Mouse (Mus musculus): Measurements from ENCODE around the gene Gm3233.
"Not testable (repeated sequence)": the region's sequence is repeated elsewhere in the genome, so short reads cannot be mapped to it uniquely, and the experiment has no call there.

Gene Gm3233

GRCm38 (mm10) chr10:77759582-77759981, at the start of gene Gm3233:
TSS of gene Gm3233 (minus strand) at chr10:77759682.
- in situ Hi-C loops (cut with MboI, MseI) = not testable (repeated sequence)

- in situ Hi-C loops (cut with MboI, MseI) = no loop called here
Observed at GRCm38 (mm10) chr10:77804095-77804494, 44.6 kb upstream of the Gm3233 start.

GRCm38 (mm10) chr10:77798921-77799508, 39.5 kb upstream of the Gm3233 start, which contains the start of gene Gm19668:
TSS of gene Gm19668 (minus strand) at chr10:77799133.
- in situ Hi-C loops (cut with MboI, MseI) = no loop called here

- in situ Hi-C loops (cut with MboI, MseI) = not testable (repeated sequence)
Observed at GRCm38 (mm10) chr10:77798164-77798920, 38.9 kb upstream of the Gm3233 start.

GRCm38 (mm10) chr10:77797677-77798076, 38.2 kb upstream of the Gm3233 start:
- in situ Hi-C loops (cut with MboI, MseI) = no loop called here

- in situ Hi-C loops (cut with MboI, MseI) = no loop called here
Observed at GRCm38 (mm10) chr10:77794976-77795375, 35.5 kb upstream of the Gm3233 start, which contains the start of gene Gm9639. TSS of gene Gm9639 (minus strand) at chr10:77795076.

GRCm38 (mm10) chr10:77788621-77789020, 29.1 kb upstream of the Gm3233 start:
- in situ Hi-C loops (cut with MboI, MseI) = no loop called here

- in situ Hi-C loops (cut with MboI, MseI) = not testable (repeated sequence)
Observed at GRCm38 (mm10) chr10:77787876-77788275, 28.4 kb upstream of the Gm3233 start, which contains the start of gene Gm7137. TSS of gene Gm7137 (minus strand) at chr10:77788200.

- in situ Hi-C loops (cut with MboI, MseI) = not testable (repeated sequence)
Observed at GRCm38 (mm10) chr10:77783396-77783795, 23.9 kb upstream of the Gm3233 start.

- in situ Hi-C loops (cut with MboI, MseI) = not testable (repeated sequence)
Observed at GRCm38 (mm10) chr10:77782442-77782841, 23.0 kb upstream of the Gm3233 start, which contains the start of gene Gm3250. TSS of gene Gm3250 (minus strand) at chr10:77782542.

- in situ Hi-C loops (cut with MboI, MseI) = not testable (repeated sequence)
Observed at GRCm38 (mm10) chr10:77776844-77777243, 17.4 kb upstream of the Gm3233 start, which contains the start of gene Gm7138. TSS of gene Gm7138 (minus strand) at chr10:77776944.

GRCm38 (mm10) chr10:77772142-77772541, 12.7 kb upstream of the Gm3233 start:
- in situ Hi-C loops (cut with MboI, MseI) = not testable (repeated sequence)

- in situ Hi-C loops (cut with MboI, MseI) = not testable (repeated sequence)
Observed at GRCm38 (mm10) chr10:77771225-77771624, 11.7 kb upstream of the Gm3233 start, which contains the start of gene Gm3238. TSS of gene Gm3238 (minus strand) at chr10:77771325.

GRCm38 (mm10) chr10:77769727-77770126, 10.2 kb upstream of the Gm3233 start:
- in situ Hi-C loops (cut with MboI, MseI) = no loop called here

GRCm38 (mm10) chr10:77753448-77753847, 6.0 kb downstream of the Gm3233 start:
- in situ Hi-C loops (cut with MboI, MseI) = no loop called here

GRCm38 (mm10) chr10:77752312-77752711, 7.2 kb downstream of the Gm3233 start:
- in situ Hi-C loops (cut with MboI, MseI) = not testable (repeated sequence)

GRCm38 (mm10) chr10:77751254-77751653, 8.2 kb downstream of the Gm3233 start, which contains the start of gene Gm9736:
TSS of gene Gm9736 (minus strand) at chr10:77751354.
- in situ Hi-C loops (cut with MboI, MseI) = not testable (repeated sequence)

GRCm38 (mm10) chr10:77750686-77751085, 8.8 kb downstream of the Gm3233 start:
- in situ Hi-C loops (cut with MboI, MseI) = not testable (repeated sequence)

GRCm38 (mm10) chr10:77741924-77742688, 17.4 kb downstream of the Gm3233 start, which contains the start of gene Gm18596:
TSS of gene Gm18596 (minus strand) at chr10:77742638.
- in situ Hi-C loops (cut with MboI, MseI) = not testable (repeated sequence)

GRCm38 (mm10) chr10:77738929-77739328, 20.6 kb downstream of the Gm3233 start:
- in situ Hi-C loops (cut with MboI, MseI) = no loop called here

- in situ Hi-C loops (cut with MboI, MseI) = no loop called here
Observed at GRCm38 (mm10) chr10:77735928-77736327, 23.6 kb downstream of the Gm3233 start.

GRCm38 (mm10) chr10:77729241-77729640, 30.2 kb downstream of the Gm3233 start:
- in situ Hi-C loops (cut with MboI, MseI) = no loop called here

Measured in T-helper 1 cell (primary cell).